Mouse (Mus musculus) heart, embryonic 15.5 days (tissue): ENCODE measurements around the gene Extl1. TPM values are rescaled to one million over a fixed set of nuclear protein-coding genes. Genes with fewer than 3 reads are reported as not detected.

ENCODE experiments used
- ATAC-seq: fragments of 200-750 bp; cut with Nextera tagmentation; replicated peaks from 2 replicates; pipeline ENCODE4 v1.8.0; 2017; ENCODE audit warnings: low read depth, moderate TSS enrichment; ENCODE audit not compliant: insufficient number of reproducible peaks, insufficient read depth, low FRiP score
- H3K27ac ChIP-seq: fragments of 300-500 bp; sonication (generic); 2 replicates; pipeline ENCODE4 v1.5.1; 2015; ENCODE audit warnings: mild to moderate bottlenecking, inconsistent platforms
- H3K27me3 ChIP-seq: fragments of 300-500 bp; sonication (generic); 2 replicates; pipeline ENCODE4 v1.6.1; 2015; ENCODE audit warnings: inconsistent platforms
- H3K36me3 ChIP-seq: fragments of 300-500 bp; sonication (generic); 2 replicates; pipeline ENCODE4 v1.6.1; 2015; ENCODE audit warnings: mild to moderate bottlenecking, inconsistent platforms
- H3K4me1 ChIP-seq: fragments of 300-500 bp; sonication (generic); replicated peaks from 2 replicates; pipeline ENCODE4 v1.6.1; 2015; ENCODE audit warnings: inconsistent platforms
- H3K4me2 ChIP-seq: fragments of 300-500 bp; sonication (generic); 2 replicates; pipeline ENCODE4 v1.6.1; 2015; ENCODE audit warnings: inconsistent platforms, mild to moderate bottlenecking, moderate library complexity
- H3K4me3 ChIP-seq: fragments of 300-500 bp; sonication (generic); 2 replicates; pipeline ENCODE4 v1.5.1; 2015; ENCODE audit warnings: mild to moderate bottlenecking, inconsistent platforms
- H3K9ac ChIP-seq: fragments of 300-500 bp; sonication (generic); 2 replicates; pipeline ENCODE4 v1.6.1; 2015; ENCODE audit warnings: mild to moderate bottlenecking, inconsistent platforms
- H3K9me3 ChIP-seq: fragments of 300-500 bp; sonication (generic); replicated peaks from 2 replicates; pipeline ENCODE4 v1.6.1; 2016; ENCODE audit warnings: inconsistent platforms
- WGBS: fragments of 180-500 bp; shearing (Covaris S2); methylation state at CpG from one replicate; pipeline ENCODE4 v1.1.7; 2015; ENCODE audit warnings: mixed read lengths; 5-methylcytosine and 5-hydroxymethylcytosine counted together
- polyA plus RNA-seq: library from polyadenylated mRNA; unstranded; fragments of >200 nt; fragmentation: Nextera tagmentation; extraction: Ambion mirVana; gene quantifications from 2 replicates; pipeline ENCODE4 v1.2.1, GENCODE M21; 2015

Gene Extl1
- polyA plus RNA-seq, 1 experiment from 2014 or later = 2.3 TPM

DNA sequence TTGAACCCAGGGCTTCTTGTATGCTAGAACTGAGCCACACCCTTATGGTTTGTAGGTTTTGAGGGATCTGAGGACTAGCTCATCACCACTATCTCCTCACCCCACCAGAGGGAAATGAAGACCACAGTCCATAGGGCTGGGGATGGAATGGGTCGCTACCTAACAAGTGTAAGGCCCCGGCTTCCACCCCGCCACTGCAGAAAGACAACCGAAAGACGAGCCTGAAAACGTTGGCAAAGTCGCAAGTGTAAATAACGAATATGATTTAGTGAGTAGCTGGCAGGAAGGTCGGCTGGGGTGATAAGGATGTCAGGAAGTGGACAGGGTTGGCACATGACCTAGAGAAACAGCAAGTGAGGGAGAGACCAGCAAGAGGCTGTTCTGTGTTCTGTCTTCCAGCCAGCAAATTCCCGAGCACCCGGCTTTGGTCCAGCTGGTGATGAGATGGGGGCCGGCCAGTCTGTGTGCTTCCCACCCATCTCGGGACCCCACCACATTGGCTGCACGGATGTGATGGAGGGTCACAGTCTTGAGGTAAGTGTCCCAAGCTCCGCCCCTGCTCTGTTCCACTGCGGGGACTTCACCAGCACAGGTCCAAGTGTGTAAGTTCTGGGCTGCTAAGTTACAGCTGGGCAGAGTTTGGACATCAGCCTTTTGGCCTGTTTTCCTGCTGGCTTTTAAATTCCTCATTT, 19.1 kb upstream of the Extl1 start:
- H3K27me3 ChIP-seq = no peaks in the 10 kb centered on the region
- peaks cover 37% of the 10 kb centered on the region for H3K4me1 ChIP-seq
- peak overlapping the region; percentile 51 for H3K27ac ChIP-seq
- no peaks in the 10 kb centered on the region for H3K9me3 ChIP-seq
- 0 out of 2 replicates have a peak overlapping the region, but pooled peaks have one; percentile 0 for H3K4me3 ChIP-seq
- ATAC-seq = peak; percentile 63
- 0 out of 2 replicates have a peak, but pooled peaks cover 3% of the 10 kb centered on the region for H3K36me3 ChIP-seq
- H3K4me2 ChIP-seq = peak overlapping the region; percentile 76
- H3K9ac ChIP-seq = no peak overlapping the region
- 36% methylated on average over 16 of the region's 16 CpGs for WGBS

DNA sequence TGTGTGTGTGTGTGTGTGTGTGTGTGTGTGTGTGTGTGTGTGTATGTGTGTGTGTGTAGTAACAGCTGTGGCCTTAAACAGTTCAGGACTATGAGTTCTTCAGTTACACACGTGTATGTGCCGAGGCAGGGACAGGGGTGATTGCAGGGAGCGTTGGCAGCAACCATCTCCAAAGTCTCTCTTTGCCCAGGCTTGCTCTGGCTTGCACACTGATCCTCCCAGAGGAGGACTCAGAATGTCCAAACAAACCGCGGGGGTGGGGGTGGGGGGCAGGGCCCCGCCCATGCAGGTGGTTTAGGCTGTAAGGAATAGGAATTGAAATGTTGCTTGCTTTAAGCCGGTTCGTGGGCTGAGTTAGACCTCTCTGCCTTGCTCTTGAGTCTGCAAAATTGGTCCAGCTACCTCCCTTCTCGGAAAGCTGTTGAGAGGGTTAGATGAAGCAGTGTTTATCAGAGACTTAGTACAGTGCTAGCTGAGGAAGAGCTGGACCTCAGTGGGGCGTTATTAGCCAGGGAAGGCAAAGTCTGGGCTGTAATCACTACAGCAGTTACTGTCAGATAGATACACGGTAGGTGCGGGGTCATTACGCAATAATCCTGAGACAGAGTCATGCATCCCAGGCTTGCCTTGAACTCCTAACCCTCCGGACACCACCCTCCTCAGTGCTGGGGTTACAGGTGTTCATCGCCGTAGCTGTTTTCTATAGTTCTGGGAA, 18.4 kb upstream of the Extl1 start:
- Histone ChIP-seq H3K36me3 (0 out of 2 replicates have a peak, but pooled peaks cover 3% of the 10 kb centered on the region), H3K27me3 (no peaks in the 10 kb centered on the region), H3K4me1 (peaks cover 43% of the 10 kb centered on the region), H3K4me3 (no peak overlapping the region), H3K27ac (peak overlapping the region; percentile 59), H3K9ac (0 out of 2 replicates have a peak overlapping the region, but pooled peaks have one; percentile 16), H3K9me3 (no peaks in the 10 kb centered on the region), H3K4me2 (peak overlapping the region; percentile 76)
- 58% methylated on average over 16 of the region's 16 CpGs for WGBS
- ATAC-seq = 0 out of 2 replicates have a peak, but pooled peaks have one; percentile 8

DNA sequence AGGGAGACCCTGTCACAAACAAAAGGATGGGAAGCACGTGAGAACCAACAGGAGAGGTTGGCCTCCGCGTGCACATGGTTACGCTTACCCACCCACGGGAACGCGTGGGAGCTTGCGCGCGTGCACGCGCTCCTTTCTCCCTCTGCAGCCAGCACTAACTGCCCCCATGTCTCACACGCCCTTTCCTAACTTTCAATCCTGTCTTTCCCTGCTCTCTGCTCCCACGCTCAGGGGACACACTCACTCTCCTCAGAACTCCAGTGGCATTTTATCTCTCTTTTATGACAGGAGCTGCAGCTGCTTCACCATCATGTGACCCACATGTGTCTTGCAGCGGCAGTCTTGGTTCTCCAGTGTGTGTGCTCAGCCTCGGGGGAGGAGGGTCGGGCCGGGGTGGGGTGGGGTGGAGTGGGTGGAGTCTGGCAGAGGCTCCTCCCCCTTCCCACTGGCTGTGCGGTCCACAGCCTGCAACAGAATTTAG, 17.6 kb upstream of the Extl1 start:
- H3K27me3 ChIP-seq = no peaks in the 10 kb centered on the region
- H3K9me3 ChIP-seq = no peaks in the 10 kb centered on the region
- peak; percentile 41; the same call in 1 of the 2 replicates for ATAC-seq
- 0 out of 2 replicates have a peak, but pooled peaks cover 3% of the 10 kb centered on the region for H3K36me3 ChIP-seq
- peak overlapping the region; percentile 76 for H3K4me2 ChIP-seq
- H3K4me3 ChIP-seq = peak overlapping the region; percentile 49
- peak overlapping the region; percentile 52 for H3K9ac ChIP-seq
- H3K27ac ChIP-seq = peak overlapping the region; percentile 59
- peaks cover 44% of the 10 kb centered on the region for H3K4me1 ChIP-seq
- WGBS = 7% methylated on average over 19 of the region's 19 CpGs

DNA sequence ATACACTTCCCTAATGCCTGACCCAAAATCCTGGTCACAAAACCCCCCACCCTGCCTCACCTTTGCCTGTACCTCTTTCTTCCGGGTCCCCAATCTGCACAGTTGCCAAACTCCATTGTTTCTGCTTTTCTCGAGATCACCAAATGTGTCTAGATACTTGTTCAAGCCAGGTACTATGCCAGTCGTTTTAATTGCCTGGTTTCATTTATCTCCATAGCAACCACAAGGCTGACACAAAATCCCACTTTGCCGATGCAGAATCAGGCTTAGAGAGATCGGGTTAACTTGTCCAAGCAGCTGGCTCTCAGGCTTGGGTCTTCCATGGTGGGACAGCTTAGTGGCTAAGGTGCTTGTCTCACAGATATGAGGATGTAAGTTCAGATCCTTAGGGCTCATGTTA, 16.6 kb upstream of the Extl1 start:
- no peak overlapping the region for H3K9ac ChIP-seq

DNA sequence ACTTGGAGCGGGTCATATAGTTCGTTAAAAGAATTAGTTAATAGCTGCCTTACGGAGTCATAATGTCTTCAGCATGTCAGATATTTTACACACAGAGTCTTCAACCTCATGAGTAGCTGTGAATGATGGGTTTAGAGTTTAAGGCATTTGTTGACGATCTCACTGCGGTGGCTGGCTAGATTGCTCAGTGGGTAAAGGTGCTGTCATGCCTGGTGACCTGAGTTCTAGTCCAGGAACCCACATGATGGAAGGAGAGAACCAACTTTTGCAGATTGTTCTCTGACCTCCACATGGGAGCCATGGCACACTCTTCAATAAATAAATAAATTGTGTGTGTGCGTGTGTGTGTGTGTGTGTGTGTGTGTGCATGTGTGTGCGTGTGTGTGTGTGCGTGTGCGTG, 14.1 kb upstream of the Extl1 start:
- H3K9ac ChIP-seq = no peak overlapping the region
- peak overlapping the region; percentile 63 for H3K4me3 ChIP-seq

More for the DNA sequence above, 16.6 kb upstream of the Extl1 start:
- Histone ChIP-seq H3K4me3 (no peak overlapping the region), H3K4me2 (no peak overlapping the region), H3K4me1 (peaks cover 46% of the 10 kb centered on the region), H3K9me3 (no peaks in the 10 kb centered on the region), H3K36me3 (no peaks in the 10 kb centered on the region), H3K27me3 (no peaks in the 10 kb centered on the region), H3K27ac (no peak overlapping the region)
- WGBS = 40% methylated on average over 5 of the region's 5 CpGs
- no peak for ATAC-seq

DNA sequence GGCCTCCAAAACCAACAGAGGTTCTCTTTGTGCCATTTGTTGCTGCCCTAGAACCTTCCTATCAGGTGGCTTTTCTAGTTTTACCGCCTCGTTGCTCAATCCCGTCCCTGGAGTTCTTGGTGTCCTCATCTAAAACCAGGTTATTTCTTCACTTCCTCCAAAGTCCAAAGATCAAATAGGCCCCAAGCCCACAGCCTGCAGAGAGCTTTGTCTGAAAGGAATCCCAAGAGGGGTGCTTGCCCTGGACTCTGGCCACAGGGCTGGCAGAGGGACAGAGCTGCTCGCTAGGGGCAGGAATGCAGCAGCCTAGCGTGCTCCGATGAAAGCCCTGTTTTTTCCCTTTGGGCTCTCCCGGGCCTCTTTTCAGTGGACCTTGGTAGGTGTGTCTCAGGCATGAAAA, 13.5 kb upstream of the Extl1 start:
- Histone ChIP-seq H3K4me3 (peak overlapping the region; percentile 63), H3K9me3 (no peaks in the 10 kb centered on the region), H3K9ac (peak overlapping the region; percentile 52), H3K36me3 (no peaks in the 10 kb centered on the region), H3K4me2 (peak overlapping the region; percentile 90), H3K4me1 (peaks cover 28% of the 10 kb centered on the region), H3K27me3 (no peaks in the 10 kb centered on the region), H3K27ac (peak overlapping the region; percentile 92)
- ATAC-seq = 0 out of 2 replicates have a peak, but pooled peaks have one; percentile 36
- 14% methylated on average over 7 of the region's 7 CpGs for WGBS

More for the DNA sequence above, 14.1 kb upstream of the Extl1 start:
- no peak for ATAC-seq
- no peaks in the 10 kb centered on the region for H3K27me3 ChIP-seq
- no peaks in the 10 kb centered on the region for H3K36me3 ChIP-seq
- WGBS = 83% methylated on average over 9 of the region's 9 CpGs
- peaks cover 31% of the 10 kb centered on the region for H3K4me1 ChIP-seq
- H3K9me3 ChIP-seq = no peaks in the 10 kb centered on the region
- peak overlapping the region; percentile 92 for H3K27ac ChIP-seq
- peak overlapping the region; percentile 90 for H3K4me2 ChIP-seq

DNA sequence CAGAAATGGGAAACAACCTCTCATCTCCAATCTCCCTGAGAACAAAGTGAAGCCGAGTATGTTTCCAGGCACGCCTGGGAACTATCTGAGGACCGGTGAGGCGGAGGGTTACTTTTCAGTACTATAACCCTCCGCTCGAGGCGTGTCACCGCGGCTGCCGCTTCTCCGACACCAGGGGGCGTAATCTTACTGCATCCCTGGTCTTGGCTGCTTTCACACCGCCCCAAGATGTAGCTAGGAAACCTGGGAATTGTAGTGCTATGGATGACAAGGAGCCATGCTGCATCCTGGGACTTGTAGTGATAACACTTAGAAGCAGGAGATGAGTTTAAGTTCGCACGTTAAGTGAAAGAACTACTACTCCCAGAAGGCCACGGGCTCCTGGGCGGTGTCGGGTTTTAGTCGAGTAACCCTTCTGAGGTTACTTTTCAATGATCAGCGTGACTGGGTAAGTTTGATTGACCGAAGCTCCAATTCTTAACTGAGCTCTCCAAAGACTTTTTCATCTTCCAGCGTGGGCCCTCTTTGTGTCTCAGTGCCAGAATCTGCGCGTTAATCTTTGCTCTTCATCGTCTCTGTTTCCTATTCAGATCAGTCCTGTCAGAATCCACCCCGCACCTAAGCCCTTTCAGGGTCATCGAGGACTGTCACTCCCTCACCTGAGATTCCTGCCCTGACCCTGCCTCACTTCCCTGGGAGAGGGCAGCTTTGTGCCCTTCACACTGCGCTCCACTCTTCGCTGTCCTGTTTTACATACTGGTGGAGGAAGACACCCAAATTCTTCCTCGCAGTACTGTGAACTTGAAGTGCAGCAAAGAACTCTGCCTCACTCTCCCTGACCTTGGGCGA, 12.6 kb upstream of the Extl1 start, which contains the start of gene Pafah2:
Gene Pafah2, plus strand, starts transcription at position 344 of the 849 bp plus-strand sequence.
- no peaks in the 10 kb centered on the region for H3K27me3 ChIP-seq
- ATAC-seq = peak; percentile 96
- no peaks in the 10 kb centered on the region for H3K36me3 ChIP-seq
- peak within 1 kb of the TSS; percentile 78 for H3K9ac ChIP-seq
- H3K4me2 ChIP-seq = peak within 1 kb of the TSS; percentile 90
- H3K9me3 ChIP-seq = no peaks in the 10 kb centered on the region
- peak within 1 kb of the TSS; percentile 92 for H3K27ac ChIP-seq
- H3K4me1 ChIP-seq = peaks cover 19% of the 10 kb centered on the region
- WGBS = under 1% methylated on average over 31 of the region's 31 CpGs
- peak within 1 kb of the TSS; percentile 63 for H3K4me3 ChIP-seq

DNA sequence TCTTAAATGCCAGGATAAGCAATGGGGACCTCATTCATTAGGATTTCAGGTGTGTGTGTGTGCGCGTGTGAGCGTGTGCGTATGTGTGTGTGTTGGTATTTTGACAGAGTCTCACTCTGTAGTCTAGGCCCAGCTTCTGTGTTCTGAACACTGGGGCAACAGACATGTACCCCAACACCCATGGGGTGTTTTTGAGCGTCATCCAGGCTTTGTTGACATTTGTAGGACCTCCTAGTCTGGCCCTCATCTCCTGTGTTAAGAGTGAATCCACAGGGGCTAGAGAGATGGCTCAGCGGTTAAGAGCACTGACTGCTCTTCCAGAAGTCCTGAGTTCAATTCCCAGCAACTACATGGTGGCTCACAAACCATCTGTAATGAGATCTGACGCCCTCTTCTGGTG, 11.5 kb upstream of the Extl1 start:
- H3K9ac ChIP-seq = no peak overlapping the region
- H3K27ac ChIP-seq = no peak overlapping the region
- no peaks in the 10 kb centered on the region for H3K9me3 ChIP-seq
- 93% methylated on average over 7 of the region's 7 CpGs for WGBS
- peaks cover 16% of the 10 kb centered on the region for H3K4me1 ChIP-seq
- H3K4me2 ChIP-seq = no peak overlapping the region
- no peaks in the 10 kb centered on the region for H3K36me3 ChIP-seq
- no peaks in the 10 kb centered on the region for H3K27me3 ChIP-seq
- ATAC-seq = no peak
- H3K4me3 ChIP-seq = no peak overlapping the region

DNA sequence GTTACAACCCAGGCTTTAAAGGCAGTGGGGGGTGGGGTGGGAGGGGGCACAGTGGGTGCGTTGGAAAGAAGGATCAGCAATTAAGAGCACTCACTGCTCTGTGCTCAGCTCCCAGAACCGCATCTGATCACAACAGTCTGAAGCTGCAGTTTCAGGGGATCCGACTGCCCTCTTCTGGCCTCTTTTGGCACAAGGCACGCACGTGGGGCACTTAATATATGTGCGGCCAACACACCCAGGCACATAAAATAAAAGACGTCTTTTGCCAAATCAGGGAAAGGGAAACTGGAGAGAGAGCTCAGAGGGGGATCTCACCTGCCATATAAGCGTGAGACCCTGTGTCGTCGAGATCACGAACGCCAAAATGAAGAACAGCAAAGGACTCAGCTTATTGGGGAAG, 9.4 kb upstream of the Extl1 start:
- Histone ChIP-seq H3K9me3 (no peaks in the 10 kb centered on the region), H3K36me3 (no peaks in the 10 kb centered on the region), H3K4me2 (no peak overlapping the region), H3K4me1 (peaks cover 16% of the 10 kb centered on the region), H3K9ac (no peak overlapping the region), H3K27ac (no peak overlapping the region), H3K4me3 (no peak overlapping the region), H3K27me3 (no peaks in the 10 kb centered on the region)
- ATAC-seq = no peak
- WGBS = 23% methylated on average over 12 of the region's 12 CpGs

DNA sequence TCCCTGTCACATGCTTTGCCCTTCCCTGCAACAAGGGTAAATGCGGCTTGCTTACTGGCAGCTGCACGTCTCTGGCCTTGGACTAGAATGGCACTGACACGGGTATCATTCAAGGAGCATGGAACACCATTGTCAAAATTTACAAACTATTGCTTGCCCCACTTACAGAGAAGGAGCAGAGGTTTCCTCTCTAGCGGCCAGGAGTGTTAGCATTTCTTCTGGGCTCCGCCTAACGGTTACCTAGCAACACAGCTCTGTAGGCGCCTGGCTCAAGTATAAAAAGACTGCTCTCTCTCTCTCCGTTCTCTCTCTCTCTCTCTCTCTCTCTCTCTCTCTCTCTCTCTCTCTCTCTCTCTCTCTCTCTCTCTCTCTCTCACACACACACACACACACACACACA, 8.9 kb upstream of the Extl1 start:
- Histone ChIP-seq H3K27me3 (no peaks in the 10 kb centered on the region), H3K4me1 (peaks cover 13% of the 10 kb centered on the region), H3K9me3 (no peaks in the 10 kb centered on the region), H3K4me2 (no peak overlapping the region), H3K4me3 (no peak overlapping the region), H3K36me3 (no peaks in the 10 kb centered on the region), H3K27ac (no peak overlapping the region), H3K9ac (no peak overlapping the region)
- ATAC-seq = no peak
- 17% methylated on average over 8 of the region's 8 CpGs for WGBS

DNA sequence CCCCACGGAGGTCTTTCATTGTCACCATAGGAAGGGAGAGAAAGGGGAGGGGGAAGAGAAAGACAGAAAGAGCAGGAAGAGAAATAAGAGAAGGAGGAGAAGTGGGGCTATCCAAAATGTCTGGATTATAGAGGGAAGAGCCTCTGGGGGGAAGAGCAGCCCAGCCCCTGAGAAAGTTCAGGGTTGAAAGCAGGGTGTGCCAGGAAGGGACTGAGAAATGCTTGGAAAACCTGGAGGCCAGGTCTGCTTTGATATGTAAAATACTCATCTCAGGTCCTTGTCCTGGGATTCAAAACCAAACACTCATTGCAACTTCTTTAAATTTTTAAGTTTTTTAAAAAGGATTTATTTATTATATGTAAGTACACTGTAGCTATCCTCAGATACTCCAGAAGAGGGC, 8.0 kb upstream of the Extl1 start:
- 88% methylated on average over 1 of the region's 1 CpGs for WGBS
- no peak for ATAC-seq

More for the DNA sequence above, 8.0 kb upstream of the Extl1 start:
- no peaks in the 10 kb centered on the region for H3K27me3 ChIP-seq
- H3K27ac ChIP-seq = no peak overlapping the region
- H3K4me1 ChIP-seq = peaks cover 6% of the 10 kb centered on the region
- no peak overlapping the region for H3K4me3 ChIP-seq
- no peaks in the 10 kb centered on the region for H3K36me3 ChIP-seq
- no peak overlapping the region for H3K9ac ChIP-seq
- no peak overlapping the region for H3K4me2 ChIP-seq
- H3K9me3 ChIP-seq = no peaks in the 10 kb centered on the region
